Mouse (Mus musculus) embryonic fibroblast, embryonic 13.5 days (primary cell): ENCODE results near the gene Agap1.

Source experiments
- CTCF ChIP-seq: IDR thresholded peaks from 2 replicates; pipeline ENCODE4 v1.5.1; 2011; ENCODE audit warnings: mild to moderate bottlenecking, control low read depth, low read length, moderate library complexity, borderline replicate concordance; ENCODE audit not compliant: insufficient read depth
- POLR2A ChIP-seq: IDR thresholded peaks from 2 replicates; pipeline ENCODE4 v1.6.1; 2011; ENCODE audit warnings: low read depth, mild to moderate bottlenecking, control low read depth, low read length, moderate library complexity

DNA sequence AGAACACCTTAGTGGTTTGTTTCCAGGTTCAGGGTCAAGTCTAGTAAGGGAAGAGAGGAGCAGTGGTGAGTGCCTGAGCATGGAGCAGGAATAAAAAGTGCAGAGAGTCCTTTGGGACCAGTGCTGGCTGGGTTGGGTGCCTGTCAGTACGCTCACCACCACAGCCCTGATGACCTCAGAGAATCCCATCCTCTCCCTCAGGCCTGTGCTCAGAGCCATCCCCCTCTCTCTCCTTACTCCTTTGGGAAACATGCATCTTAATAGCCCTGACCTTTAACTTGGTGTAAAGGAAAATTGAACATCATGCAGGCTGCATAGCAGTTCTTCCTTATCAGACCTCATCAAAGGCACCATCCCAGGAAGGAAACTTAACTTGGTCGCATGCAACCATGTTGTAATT lies 252.3 kb downstream of the Agap1 start:
- TF ChIP-seq CTCF (no peak), POLR2A (no peak)
